ENCODE assay signal across 9 mouse cellular contexts in genomic region chr17:29136236-29136635, GRCm38 (mm10). TPM values are rescaled to one million over a fixed set of nuclear protein-coding genes. Genes with fewer than 3 reads are reported as not detected.
DNase-seq lines count a peak whose midpoint lies in the region; ATAC-seq and TF ChIP-seq lines count a peak whose summit lies in the region.
"Had no signal": no experiment of that assay in that cellular context is flagged by ENCODE, and none has a peak within 500 bp of the region (broad histone marks: within the 10 kb centered on the region; RNA-seq: fewer than 3 reads in every experiment).

No protein-coding gene starts in this region.

- no peak overlapping the region for H3K4me2 ChIP-seq in heart, embryonic 12.5 days
- H3K4me2 ChIP-seq in hindbrain, embryonic 16.5 days (ENCODE audit: low read length), result no peak overlapping the region

- H3K4me1 ChIP-seq in heart, adult 2 months (ENCODE audit: control insufficient read depth, insufficient read depth, low read length), result peaks cover 12% of the 10 kb centered on the region
- H3K4me1 ChIP-seq in heart, embryonic 12.5 days (replicated peaks), result no peaks in the 10 kb centered on the region
- peaks cover 4% of the 10 kb centered on the region for H3K4me1 ChIP-seq in hindbrain, embryonic 16.5 days (ENCODE audit: control insufficient read depth, insufficient read depth, low read depth, low read length)

- TF ChIP-seq EP300 in heart, adult 2 months (IDR thresholded peaks at IDR 0.05; ENCODE audit: insufficient read depth, low read depth, low read length), result 0 out of 2 replicates have a peak, but pooled peaks have one; percentile 31

- no peaks in the 10 kb centered on the region for H3K36me3 ChIP-seq in heart, adult 2 months (ENCODE audit: control insufficient read depth, insufficient read depth, low read length)
- H3K36me3 ChIP-seq in heart, embryonic 12.5 days, result no peaks in the 10 kb centered on the region
- H3K36me3 ChIP-seq in hindbrain, embryonic 16.5 days (ENCODE audit: control insufficient read depth, insufficient read depth, low read length), result no peaks in the 10 kb centered on the region

- no peak for TF ChIP-seq POLR2A in heart, adult 2 months (IDR thresholded peaks at IDR 0.05; ENCODE audit: insufficient read depth, low read depth, low read length)

- DNase-seq in heart, adult 2 months, result peak; percentile 82 to 88
- peak; percentile 97 for DNase-seq in adipocyte (ENCODE audit: low spot score)
- peak; percentile 39 for DNase-seq in fat pad, adult 2 months (ENCODE audit: extremely low read depth, low read depth, low spot score)
- DNase-seq in layer of hippocampus, adult 9-11 months, result peak; percentile 27
- peak; percentile 68 for DNase-seq in testis, postnatal 14 days (ENCODE audit: low spot score)
- DNase-seq in retina, embryonic 14.5 days (ENCODE audit: low spot score), result no peak

- no peaks in the 10 kb centered on the region for H3K27me3 ChIP-seq in heart, adult 2 months (ENCODE audit: control insufficient read depth, insufficient read depth, low read length)
- H3K27me3 ChIP-seq in heart, embryonic 12.5 days (replicated peaks), result no peaks in the 10 kb centered on the region; the same call in 1 of the 2 replicates
- no peaks in the 10 kb centered on the region for H3K27me3 ChIP-seq in hindbrain, embryonic 16.5 days (replicated peaks; ENCODE audit: control insufficient read depth, insufficient read depth, low read length)

- H3K79me2 ChIP-seq in heart, adult 2 months (replicated peaks; ENCODE audit: control insufficient read depth, insufficient read depth, low read length), result no peaks in the 10 kb centered on the region

- no peaks in the 10 kb centered on the region for H3K9me3 ChIP-seq in heart, embryonic 12.5 days (replicated peaks)
- no peaks in the 10 kb centered on the region for H3K9me3 ChIP-seq in hindbrain, embryonic 16.5 days (ENCODE audit: control insufficient read depth, low read length)

- WGBS in heart, adult 2 months, result 33% methylated on average over 6 of the region's 6 CpGs
- WGBS in heart, embryonic 12.5 days, result 67% methylated on average over 6 of the region's 6 CpGs
- WGBS in hindbrain, embryonic 16.5 days, result 69% methylated on average over 6 of the region's 6 CpGs

- H3K9ac ChIP-seq in heart, adult 2 months (ENCODE audit: low read depth, low read length), result no peak overlapping the region
- no peak overlapping the region for H3K9ac ChIP-seq in heart, embryonic 12.5 days
- no peak overlapping the region for H3K9ac ChIP-seq in hindbrain, embryonic 16.5 days (ENCODE audit: low read depth, low read length)

- peak overlapping the region; percentile 40 for H3K27ac ChIP-seq in heart, adult 2 months
- no peak overlapping the region for H3K27ac ChIP-seq in heart, embryonic 12.5 days (ENCODE audit: poor library complexity, severe bottlenecking)
- H3K27ac ChIP-seq in hindbrain, embryonic 16.5 days (ENCODE audit: low read depth, low read length), result no peak overlapping the region
- H3K27ac ChIP-seq: kidney, postnatal 0 days had no signal

- ATAC-seq in heart, embryonic 12.5 days (ENCODE audit: insufficient number of reproducible peaks, low FRiP score), result no peak
- no peak for ATAC-seq in hindbrain, embryonic 16.5 days

- H3K4me3 ChIP-seq in heart, adult 2 months, result no peak overlapping the region
- H3K4me3 ChIP-seq in heart, embryonic 12.5 days, result no peak overlapping the region
- no peak overlapping the region for H3K4me3 ChIP-seq in hindbrain, embryonic 16.5 days (ENCODE audit: low read length)

- no peak for TF ChIP-seq CTCF in heart, adult 2 months (IDR thresholded peaks at IDR 0.05)

- intact Hi-C loops in heart, adult 2 months (cut with DNase I), result no loop called here

RNA-seq across cellular contexts. Expression of gene Rab44, which starts 22.3 kb away (rescaled TPM):
- under 1 TPM in 1 of 2 experiments, not detected in 1; 0.70 TPM for total RNA-seq in heart, adult 2 months (2021)
- polyA plus RNA-seq in heart, adult 2 months (2012; rRNA removed), result 0.23 and 0.38 TPM in 2 replicates
- 0.13 TPM in 1 of 2 replicates, not detected in the other for polyA plus RNA-seq in heart, embryonic 12.5 days (2016; fragmentation: Nextera tagmentation; extraction: Ambion mirVana)
- 0.06 and 0.26 TPM in 2 replicates for polyA plus RNA-seq in hindbrain, embryonic 16.5 days (2015; fragmentation: Nextera tagmentation; extraction: Ambion mirVana)

RNA-seq across cellular contexts. Expression of gene Cdkn1a, which starts 45.5 kb away (rescaled TPM):
- 100 to 1,000 TPM in 1 of 2 experiments, 10 to 100 TPM in 1; 56.4 to 156 TPM for total RNA-seq in heart, adult 2 months (2021)
- polyA plus RNA-seq in heart, adult 2 months (2012; rRNA removed), result 30.4 and 37.3 TPM in 2 replicates
- 43.2 and 45.3 TPM in 2 replicates for polyA plus RNA-seq in heart, embryonic 12.5 days (2016; fragmentation: Nextera tagmentation; extraction: Ambion mirVana)
- polyA plus RNA-seq in hindbrain, embryonic 16.5 days (2015; fragmentation: Nextera tagmentation; extraction: Ambion mirVana), result 138 and 184 TPM in 2 replicates
